ENCODE assay signal across 9 mouse cellular contexts in genomic region chr7:118848796-118849195, GRCm38 (mm10). TPM values are rescaled to one million over a fixed set of nuclear protein-coding genes. Genes with fewer than 3 reads are reported as not detected.
A peak's percentile ranks its signal among the peaks of the same experiment; 100 is the strongest.
DNase-seq lines count a peak whose midpoint lies in the region; ATAC-seq and TF ChIP-seq lines count a peak whose summit lies in the region.
"Had no signal": no experiment of that assay in that cellular context is flagged by ENCODE, and none has a peak within 500 bp of the region (broad histone marks: within the 10 kb centered on the region; RNA-seq: fewer than 3 reads in every experiment).

No protein-coding gene starts in this region.

- H3K9me3 ChIP-seq in E14TG2a.4 (ENCODE audit: low read length) = no peaks in the 10 kb centered on the region
- H3K9me3 ChIP-seq in intestine, embryonic 16.5 days (ENCODE audit: control insufficient read depth, low read length) = no peaks in the 10 kb centered on the region
- H3K9me3 ChIP-seq in lung, embryonic 16.5 days (ENCODE audit: control insufficient read depth, low read length) = no peaks in the 10 kb centered on the region

- peaks cover 97% of the 10 kb centered on the region for H3K4me1 ChIP-seq in E14TG2a.4 (replicated peaks; ENCODE audit: low read depth, low read length)
- peaks cover 20% of the 10 kb centered on the region for H3K4me1 ChIP-seq in intestine, embryonic 16.5 days (ENCODE audit: control insufficient read depth, insufficient read depth, low read length)
- peaks cover 18% of the 10 kb centered on the region for H3K4me1 ChIP-seq in lung, embryonic 16.5 days (replicated peaks; ENCODE audit: control insufficient read depth, insufficient read depth, low read length)

- H3K36me3 ChIP-seq in E14TG2a.4 (ENCODE audit: insufficient read depth, low read length) = peaks cover 100% of the 10 kb centered on the region
- peaks cover 26% of the 10 kb centered on the region; the same call in 1 of the 2 replicates for H3K36me3 ChIP-seq in intestine, embryonic 16.5 days (ENCODE audit: control insufficient read depth, insufficient read depth, low read length)
- H3K36me3 ChIP-seq in lung, embryonic 16.5 days (ENCODE audit: control insufficient read depth, insufficient read depth, low read length) = peaks cover 32% of the 10 kb centered on the region

- DNase-seq in ZHBTc4 (ENCODE audit: low read depth, low spot score) (peak; percentile 27), MN1 (ENCODE audit: low spot score) (no peak)
- DNase-seq in layer of hippocampus, adult 18-20 months (ENCODE audit: low spot score in 2 of 2) = no peak
- no peak for DNase-seq in spleen, postnatal 14 days (ENCODE audit: low spot score in 2 of 2)
- DNase-seq in cerebellum, adult 11-12 months = no peak
- DNase-seq: forebrain, postnatal 0 days had no signal

- H3K4me3 ChIP-seq in E14TG2a.4 (replicated peaks; ENCODE audit: low read length) = peak overlapping the region; percentile 61
- no peak overlapping the region for H3K4me3 ChIP-seq in intestine, embryonic 16.5 days (ENCODE audit: low read length)
- H3K4me3 ChIP-seq in lung, embryonic 16.5 days (ENCODE audit: low read length) = no peak overlapping the region

- no peak for TF ChIP-seq CTCF in E14TG2a.4 (conservative IDR thresholded peaks at IDR 0.05; ENCODE audit: low read length)

- peak overlapping the region; percentile 83 for H3K27ac ChIP-seq in intestine, embryonic 16.5 days (ENCODE audit: low read length)
- peak overlapping the region; percentile 70 for H3K27ac ChIP-seq in lung, embryonic 16.5 days (ENCODE audit: low read length)

- H3K27me3 ChIP-seq in E14TG2a.4 (ENCODE audit: insufficient read depth, low read length) = no peaks in the 10 kb centered on the region
- H3K27me3 ChIP-seq in intestine, embryonic 16.5 days (replicated peaks; ENCODE audit: control insufficient read depth, insufficient read depth, low read length) = no peaks in the 10 kb centered on the region
- H3K27me3 ChIP-seq in lung, embryonic 16.5 days (ENCODE audit: control insufficient read depth, insufficient read depth, low read depth, low read length) = no peaks in the 10 kb centered on the region

- WGBS in intestine, embryonic 16.5 days = 59% methylated on average over 10 of the region's 10 CpGs
- 52% methylated on average over 10 of the region's 10 CpGs for WGBS in lung, embryonic 16.5 days

- peak overlapping the region; percentile 49; the same call in 1 of the 2 replicates for H3K9ac ChIP-seq in intestine, embryonic 16.5 days (ENCODE audit: low read depth, low read length)
- H3K9ac ChIP-seq in lung, embryonic 16.5 days (ENCODE audit: low read length) = no peak overlapping the region
- H3K9ac ChIP-seq: forebrain, postnatal 0 days had no signal

- H3K4me2 ChIP-seq in intestine, embryonic 16.5 days (ENCODE audit: low read depth, low read length) = peak overlapping the region; percentile 19; the same call in 1 of the 2 replicates
- no peak overlapping the region for H3K4me2 ChIP-seq in lung, embryonic 16.5 days (ENCODE audit: low read depth, low read length)

- ATAC-seq in intestine, embryonic 16.5 days = peak; percentile 84
- peak; percentile 77 for ATAC-seq in lung, embryonic 16.5 days (ENCODE audit: low read depth)
- ATAC-seq: forebrain, postnatal 0 days had no signal

RNA-seq across cellular contexts. Expression of gene Iqck, which starts 6.8 kb away (rescaled TPM):
- 1.5 and 1.7 TPM in 2 replicates for polyA plus RNA-seq in intestine, embryonic 16.5 days (2015; fragmentation: Nextera tagmentation; extraction: Ambion mirVana)
- polyA plus RNA-seq in lung, embryonic 16.5 days (2015; fragmentation: Nextera tagmentation; extraction: Ambion mirVana) = 3.7 and 4.6 TPM in 2 replicates
- total RNA-seq in layer of hippocampus, adult 18-20 months (2021) = 1 to 10 TPM; 4.6 to 4.7 TPM

RNA-seq across cellular contexts. Expression of gene Knop1, which starts 7.3 kb away (rescaled TPM):
- polyA plus RNA-seq in intestine, embryonic 16.5 days (2015; fragmentation: Nextera tagmentation; extraction: Ambion mirVana) = 70.8 and 77.7 TPM in 2 replicates
- 72.0 and 84.7 TPM in 2 replicates for polyA plus RNA-seq in lung, embryonic 16.5 days (2015; fragmentation: Nextera tagmentation; extraction: Ambion mirVana)
- 10 to 100 TPM; 24.4 to 25.1 TPM for total RNA-seq in layer of hippocampus, adult 18-20 months (2021)
